Mouse (Mus musculus) liver, adult 10 weeks (tissue): ENCODE measurements around the gene Fndc10. TPM values are rescaled to one million over a fixed set of nuclear protein-coding genes. Genes with fewer than 3 reads are reported as not detected.

ENCODE experiments used
- polyA plus RNA-seq: library from polyadenylated mRNA; stranded (reverse); fragments of 350-450 nt; fragmentation: Illumina TruSeq; extraction: RNeasy Lipid Tissue Mini Kit (QIAGEN cat#74804); gene quantifications from one replicate; pipeline ENCODE4 v1.2.3, GENCODE M21; 2014; ENCODE audit warnings: low read depth, low replicate concordance

Gene Fndc10
- not detected for polyA plus RNA-seq

DNA sequence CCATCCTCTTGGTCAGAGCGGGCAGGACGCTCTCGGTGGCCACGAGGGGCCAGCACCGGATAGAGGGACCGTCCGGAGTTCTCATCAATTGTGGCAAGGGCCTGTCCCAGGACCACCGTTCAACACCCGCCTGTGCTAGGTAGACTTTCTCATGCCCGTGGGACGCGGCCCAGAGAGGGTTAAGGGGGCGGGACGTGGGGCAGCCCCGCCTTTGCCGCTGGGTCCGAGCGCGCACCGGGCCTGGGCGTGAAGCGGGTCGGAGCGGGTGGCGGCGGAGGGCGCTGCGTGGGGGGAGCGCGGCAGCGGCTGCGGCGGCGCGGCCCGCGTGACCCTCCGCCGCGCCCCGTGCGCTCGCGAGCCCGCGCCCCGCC lies at the start of gene Fndc10:
Gene Fndc10 (plus strand): TSS at position 232 of the 371 bp plus-strand sequence.

DNA sequence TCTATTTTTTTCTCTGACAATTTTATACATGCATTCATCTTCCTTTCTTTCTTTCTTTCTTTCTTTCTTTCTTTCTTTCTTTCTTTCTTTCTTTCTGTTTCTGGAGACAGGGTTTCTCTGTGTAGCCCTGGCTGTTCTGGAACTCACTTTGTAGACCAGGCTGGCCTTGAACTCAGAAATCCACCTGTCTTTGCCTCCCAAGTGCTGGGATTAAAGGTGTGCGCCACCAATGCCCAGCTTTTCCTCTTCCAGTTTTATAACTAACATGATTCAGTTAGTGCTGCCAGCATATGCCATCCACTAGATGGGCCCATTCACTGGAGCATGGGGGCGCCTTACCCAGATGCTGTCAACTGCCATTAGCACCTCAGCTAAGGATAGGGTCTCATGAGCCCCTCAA lies 48.8 kb upstream of the Fndc10 start, which contains the start of gene Gm10563:
Gene Gm10563 (minus strand): TSS at position 101 of the 400 bp plus-strand sequence.

DNA sequence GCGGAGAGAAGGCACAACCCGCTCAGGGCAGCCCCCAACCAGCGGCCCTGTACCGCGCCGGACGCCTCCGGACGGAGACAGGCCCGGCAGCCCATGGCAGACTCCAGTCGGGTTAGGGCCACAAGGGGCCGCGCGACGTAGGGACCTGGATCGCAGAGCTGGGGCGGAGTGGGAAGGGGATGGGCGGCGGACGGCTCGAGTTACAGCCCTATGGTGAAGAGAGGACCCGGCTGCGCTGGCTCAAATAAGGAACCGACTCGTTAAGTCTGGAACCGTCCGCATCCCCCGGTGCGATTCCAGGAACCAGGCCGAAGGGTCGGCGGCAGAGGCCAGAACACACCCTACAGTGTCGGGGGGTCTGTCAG lies 41.1 kb upstream of the Fndc10 start, which contains the start of gene Mmp23:
Gene Mmp23 (minus strand): TSS at position 299 of the 365 bp plus-strand sequence.

DNA sequence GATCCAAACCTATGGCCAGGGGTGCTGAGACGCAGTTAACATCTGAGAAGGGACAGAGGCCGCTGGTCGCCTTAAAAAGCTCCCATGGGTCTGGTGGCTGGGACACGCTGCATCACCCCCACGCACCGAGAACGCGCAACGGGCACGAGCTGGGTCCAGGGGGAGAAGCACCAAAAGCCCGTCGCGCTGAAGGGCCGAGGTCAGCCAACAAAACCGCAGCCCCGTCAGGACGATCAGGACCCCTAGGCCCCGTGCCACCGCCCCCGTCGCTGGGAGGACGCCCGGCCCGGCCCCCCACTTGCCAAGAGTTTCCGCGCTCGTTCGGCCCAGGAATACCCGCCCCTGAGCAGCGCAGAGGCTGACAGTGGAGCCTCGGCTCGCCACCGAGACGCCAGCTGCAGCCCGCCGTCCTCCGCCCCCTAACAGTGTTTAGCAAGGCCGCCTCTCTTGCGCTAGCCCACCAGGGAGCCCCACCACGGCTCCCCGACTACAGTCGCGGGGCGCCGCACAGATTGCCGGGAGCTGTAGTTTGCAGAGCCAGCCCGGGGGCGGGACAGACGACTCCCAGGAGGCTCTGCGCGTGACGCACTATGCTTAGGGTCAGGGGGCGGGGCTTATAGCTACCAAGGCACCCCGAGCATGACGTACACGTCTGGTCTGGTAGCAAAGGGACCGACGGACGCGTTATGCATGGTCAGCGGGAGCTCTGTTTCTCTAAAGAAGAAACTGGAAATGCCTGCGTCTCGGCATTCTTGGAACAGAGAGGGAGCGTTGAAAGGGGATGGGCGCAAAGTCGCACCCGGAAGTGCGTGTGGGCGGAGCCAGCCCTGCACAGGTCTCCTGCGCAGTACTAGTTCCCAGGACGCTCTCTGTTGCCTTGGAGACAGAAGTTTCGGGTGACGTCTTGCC lies 25.2 kb upstream of the Fndc10 start, which contains the start of gene Mib2:
Gene Mib2 (minus strand): TSS at position 510 of the 909 bp plus-strand sequence.

GRCm38 (mm10) chr4:155704721-155705591 lies 10.8 kb downstream of the Fndc10 start, which contains the start of gene Ssu72:
Gene Ssu72, plus strand, starts transcription at chr4:155704800.

DNA sequence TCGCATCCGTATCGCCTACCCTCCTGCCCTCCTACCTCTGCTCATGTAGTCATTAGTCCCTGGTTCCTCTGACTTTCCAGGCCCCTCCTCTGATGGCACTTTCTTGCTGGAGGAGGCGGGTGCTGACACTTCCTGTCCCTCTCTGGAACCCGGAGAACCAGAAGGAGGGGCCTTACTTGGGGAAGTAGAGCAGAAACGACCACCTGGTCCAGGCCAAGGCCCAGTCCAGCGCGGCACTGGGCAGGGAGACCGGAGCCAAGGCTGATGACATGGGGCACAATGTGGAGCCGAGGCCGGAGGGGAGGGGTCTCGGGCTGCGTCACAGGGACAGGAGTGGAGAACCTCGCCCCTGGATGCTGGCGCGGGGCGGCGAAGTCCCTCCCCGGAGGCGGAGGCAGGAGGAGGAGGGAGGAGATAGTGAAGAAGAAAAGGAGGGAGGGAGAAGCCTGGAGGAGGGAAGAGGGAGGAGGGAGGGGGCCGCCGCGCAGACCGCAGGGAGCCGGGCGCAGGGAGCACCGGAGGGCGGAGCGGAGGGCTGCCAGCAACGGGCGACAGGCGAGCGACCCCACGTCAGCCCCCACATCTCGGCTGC lies 40.3 kb downstream of the Fndc10 start, which contains the start of gene Tmem240:
Gene Tmem240 (plus strand): TSS at position 451 of the 592 bp plus-strand sequence.

Other genes with a start within 250 kb of the Fndc10 start
- not detected for gene Tmem52, start 225.2 kb upstream of the Fndc10 start, polyA plus RNA-seq
- gene Gnb1, start 203.0 kb upstream of the Fndc10 start, polyA plus RNA-seq: 39.2 TPM
- 62.2 TPM for gene Nadk, start 132.0 kb upstream of the Fndc10 start, polyA plus RNA-seq
- 30.8 TPM for gene Slc35e2, start 92.9 kb upstream of the Fndc10 start, polyA plus RNA-seq
- 28.7 TPM for gene Cdk11b, start 69.5 kb upstream of the Fndc10 start, polyA plus RNA-seq
- gene Gm10563, start 48.9 kb upstream of the Fndc10 start, polyA plus RNA-seq: not detected
- gene Mmp23, start 41.0 kb upstream of the Fndc10 start, polyA plus RNA-seq: 0.26 TPM
- gene Mib2, start 25.1 kb upstream of the Fndc10 start, polyA plus RNA-seq: 0.87 TPM
- 50.5 TPM for gene Ssu72, start 10.5 kb downstream of the Fndc10 start, polyA plus RNA-seq
- gene Tmem240, start 40.5 kb downstream of the Fndc10 start, polyA plus RNA-seq: not detected
- gene Atad3a, start 66.8 kb downstream of the Fndc10 start, polyA plus RNA-seq: 11.7 TPM
- 0.11 TPM for gene Vwa1, start 80.4 kb downstream of the Fndc10 start, polyA plus RNA-seq
- gene Tmem88b, start 91.5 kb downstream of the Fndc10 start, polyA plus RNA-seq: 1.9 TPM
- not detected for gene Ankrd65, start 96.1 kb downstream of the Fndc10 start, polyA plus RNA-seq
- gene Mrpl20, start 108.5 kb downstream of the Fndc10 start, polyA plus RNA-seq: 46.8 TPM
- gene Ccnl2, start 118.1 kb downstream of the Fndc10 start, polyA plus RNA-seq: 60.9 TPM
- gene Aurkaip1, start 136.9 kb downstream of the Fndc10 start, polyA plus RNA-seq: 7.5 TPM
- gene Mxra8, start 145.3 kb downstream of the Fndc10 start, polyA plus RNA-seq: 11.4 TPM
- 3.9 TPM for gene Dvl1, start 153.1 kb downstream of the Fndc10 start, polyA plus RNA-seq
- not detected for gene Tas1r3, start 169.0 kb downstream of the Fndc10 start, polyA plus RNA-seq
- gene Cptp, start 175.1 kb downstream of the Fndc10 start, polyA plus RNA-seq: 5.9 TPM
- gene Ints11, start 175.2 kb downstream of the Fndc10 start, polyA plus RNA-seq: 2.7 TPM
- gene Pusl1, start 197.4 kb downstream of the Fndc10 start, polyA plus RNA-seq: 2.5 TPM
- 0.08 TPM for gene Acap3, start 197.5 kb downstream of the Fndc10 start, polyA plus RNA-seq
- gene Ube2j2, start 249.5 kb downstream of the Fndc10 start, polyA plus RNA-seq: 41.7 TPM